Mouse (Mus musculus) kidney, embryonic 14.5 days (tissue): Measurements from ENCODE around the gene Rsbn1l. TPM values are rescaled to one million over a fixed set of nuclear protein-coding genes. Genes with fewer than 3 reads are reported as not detected.

Experiments used
- ATAC-seq: fragments of 200-750 bp; cut with Nextera tagmentation; 2 replicates; pipeline ENCODE4 v1.8.0; 2017; ENCODE audit warnings: moderate number of reproducible peaks, mild to moderate bottlenecking, moderate TSS enrichment, moderate library complexity; ENCODE audit not compliant: low FRiP score, low TSS enrichment
- H3K27ac ChIP-seq: fragments of 300-500 bp; sonication (generic); 2 replicates; pipeline ENCODE4 v1.5.1; 2014; ENCODE audit warnings: low read depth, mild to moderate bottlenecking, low read length, moderate library complexity, mixed read lengths
- H3K27me3 ChIP-seq: fragments of 300-500 bp; sonication (generic); 2 replicates; pipeline ENCODE4 v1.6.1; 2014; ENCODE audit warnings: mild to moderate bottlenecking, low read length; ENCODE audit not compliant: control insufficient read depth, insufficient read depth
- H3K36me3 ChIP-seq: fragments of 300-500 bp; sonication (generic); 2 replicates; pipeline ENCODE4 v1.6.1; 2014; ENCODE audit warnings: low read length, mixed read lengths; ENCODE audit not compliant: control insufficient read depth, insufficient read depth
- H3K4me1 ChIP-seq: fragments of 300-500 bp; sonication (generic); 2 replicates; pipeline ENCODE4 v1.6.1; 2014; ENCODE audit warnings: low read length, mixed read lengths; ENCODE audit not compliant: control insufficient read depth, insufficient read depth
- H3K4me2 ChIP-seq: fragments of 300-500 bp; sonication (generic); replicated peaks from 2 replicates; pipeline ENCODE4 v1.6.1; 2014; ENCODE audit warnings: low read depth, mild to moderate bottlenecking, low read length
- H3K4me3 ChIP-seq: fragments of 300-500 bp; sonication (generic); 2 replicates; pipeline ENCODE4 v1.5.1; 2014; ENCODE audit warnings: mild to moderate bottlenecking, low read length
- H3K9ac ChIP-seq: fragments of 300-500 bp; sonication (generic); 2 replicates; pipeline ENCODE4 v1.6.1; 2014; ENCODE audit warnings: low read depth, mild to moderate bottlenecking, low read length, moderate library complexity
- H3K9me3 ChIP-seq: fragments of 300-500 bp; sonication (generic); 2 replicates; pipeline ENCODE4 v1.6.1; 2016; ENCODE audit warnings: low read length; ENCODE audit not compliant: control insufficient read depth
- WGBS: fragments of 180-500 bp; shearing (Covaris S2); extraction: QIAGEN DNeasy Blood & Tissue Kit; methylation state at CpG from one replicate; pipeline ENCODE4 v1.1.7; 2014; 5-methylcytosine and 5-hydroxymethylcytosine counted together
- polyA plus RNA-seq: library from polyadenylated mRNA; unstranded; fragments of >200 nt; fragmentation: Nextera tagmentation; extraction: Ambion mirVana; gene quantifications from 2 replicates; pipeline ENCODE4 v1.2.1, GENCODE M21; 2014

The Rsbn1l gene
- 9.3 and 9.8 TPM in 2 replicates for polyA plus RNA-seq

GRCm38 (mm10) chr5:20956298-20956697 is at the start of gene Rsbn1l:
Gene Rsbn1l, minus strand, starts transcription at chr5:20956398.
- Histone ChIP-seq H3K9ac (no peak within 1 kb of the TSS), H3K27ac (no peak within 1 kb of the TSS), H3K4me2 (no peak within 1 kb of the TSS), H3K36me3 (no peaks in the 10 kb centered on the region), H3K9me3 (peaks cover 9% of the 10 kb centered on the region; the same call in 1 of the 2 replicates), H3K4me1 (no peaks in the 10 kb centered on the region), H3K4me3 (no peak within 1 kb of the TSS), H3K27me3 (no peaks in the 10 kb centered on the region)
- 97% methylated on average over 3 of the region's 3 CpGs for WGBS
- ATAC-seq: no peak

GRCm38 (mm10) chr5:21002723-21003122 is 46.5 kb upstream of the Rsbn1l start:
- no peaks in the 10 kb centered on the region for H3K27me3 ChIP-seq
- H3K4me3 ChIP-seq: no peak overlapping the region
- H3K9me3 ChIP-seq: peaks cover 4% of the 10 kb centered on the region
- no peaks in the 10 kb centered on the region for H3K4me1 ChIP-seq
- no peak for ATAC-seq
- H3K36me3 ChIP-seq: peaks cover 65% of the 10 kb centered on the region
- H3K27ac ChIP-seq: no peak overlapping the region
- 93% methylated on average over 6 of the region's 6 CpGs for WGBS
- no peak overlapping the region for H3K4me2 ChIP-seq
- H3K9ac ChIP-seq: no peak overlapping the region

DNA sequence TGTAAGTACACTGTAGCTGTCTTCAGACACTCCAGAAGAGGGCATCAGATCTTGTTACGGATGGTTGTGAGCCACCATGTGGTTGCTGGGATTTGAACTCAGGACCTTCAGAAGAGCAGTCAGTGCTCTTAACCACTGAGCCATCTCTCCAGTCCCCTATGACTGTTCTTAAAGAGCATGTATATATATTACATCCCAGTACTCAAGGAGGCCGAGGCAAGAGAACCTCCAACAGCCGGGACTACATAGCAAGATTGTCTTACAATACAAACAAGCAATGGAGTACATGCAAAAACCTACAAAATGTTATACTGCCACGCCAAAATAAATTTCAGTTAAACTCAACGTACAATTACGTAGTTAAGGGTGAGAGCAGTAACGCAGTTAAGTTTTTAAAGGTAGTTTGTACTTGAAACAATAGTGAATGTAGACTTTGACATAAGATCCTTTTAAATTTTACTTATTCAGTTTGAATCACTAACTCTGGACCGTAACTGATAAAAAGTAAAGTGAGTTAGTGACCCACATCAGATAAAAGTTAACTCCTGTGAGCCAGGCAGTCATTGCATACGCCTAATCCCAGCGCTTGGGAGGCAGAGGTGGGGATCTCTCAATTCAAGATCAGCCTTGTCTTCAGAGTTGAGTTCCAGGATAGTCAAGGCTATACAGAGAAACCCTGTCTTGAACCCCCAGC is 45.6 kb upstream of the Rsbn1l start:
- H3K27me3 ChIP-seq: no peaks in the 10 kb centered on the region
- H3K4me3 ChIP-seq: no peak overlapping the region
- ATAC-seq: no peak
- peaks cover 4% of the 10 kb centered on the region for H3K9me3 ChIP-seq
- no peak overlapping the region for H3K27ac ChIP-seq
- H3K9ac ChIP-seq: no peak overlapping the region
- no peaks in the 10 kb centered on the region for H3K4me1 ChIP-seq
- no peak overlapping the region for H3K4me2 ChIP-seq
- WGBS: 89% methylated on average over 10 of the region's 10 CpGs
- H3K36me3 ChIP-seq: peaks cover 71% of the 10 kb centered on the region

GRCm38 (mm10) chr5:20998427-20998826 is 42.2 kb upstream of the Rsbn1l start:
- Histone ChIP-seq H3K4me1 (no peaks in the 10 kb centered on the region), H3K9ac (no peak overlapping the region), H3K36me3 (peaks cover 86% of the 10 kb centered on the region), H3K4me3 (no peak overlapping the region), H3K4me2 (no peak overlapping the region), H3K9me3 (peaks cover 4% of the 10 kb centered on the region), H3K27me3 (no peaks in the 10 kb centered on the region), H3K27ac (no peak overlapping the region)
- no peak for ATAC-seq
- WGBS: 94% methylated on average over 6 of the region's 6 CpGs

GRCm38 (mm10) chr5:20997555-20997954 is 41.4 kb upstream of the Rsbn1l start:
- H3K4me1 ChIP-seq: no peaks in the 10 kb centered on the region
- H3K27ac ChIP-seq: no peak overlapping the region
- 93% methylated on average over 6 of the region's 6 CpGs for WGBS
- H3K9ac ChIP-seq: no peak overlapping the region
- H3K27me3 ChIP-seq: no peaks in the 10 kb centered on the region
- ATAC-seq: no peak
- no peak overlapping the region for H3K4me2 ChIP-seq
- H3K4me3 ChIP-seq: no peak overlapping the region
- peaks cover 4% of the 10 kb centered on the region for H3K9me3 ChIP-seq
- peaks cover 79% of the 10 kb centered on the region for H3K36me3 ChIP-seq

- Histone ChIP-seq H3K4me2 (no peak overlapping the region), H3K9me3 (no peaks in the 10 kb centered on the region), H3K27ac (no peak overlapping the region), H3K4me1 (no peaks in the 10 kb centered on the region), H3K36me3 (peaks cover 59% of the 10 kb centered on the region), H3K4me3 (no peak overlapping the region), H3K9ac (no peak overlapping the region), H3K27me3 (no peaks in the 10 kb centered on the region)
- ATAC-seq: no peak
- 94% methylated on average over 8 of the region's 8 CpGs for WGBS
Measured at GRCm38 (mm10) chr5:20990062-20990809, 34.0 kb upstream of the Rsbn1l start.

DNA sequence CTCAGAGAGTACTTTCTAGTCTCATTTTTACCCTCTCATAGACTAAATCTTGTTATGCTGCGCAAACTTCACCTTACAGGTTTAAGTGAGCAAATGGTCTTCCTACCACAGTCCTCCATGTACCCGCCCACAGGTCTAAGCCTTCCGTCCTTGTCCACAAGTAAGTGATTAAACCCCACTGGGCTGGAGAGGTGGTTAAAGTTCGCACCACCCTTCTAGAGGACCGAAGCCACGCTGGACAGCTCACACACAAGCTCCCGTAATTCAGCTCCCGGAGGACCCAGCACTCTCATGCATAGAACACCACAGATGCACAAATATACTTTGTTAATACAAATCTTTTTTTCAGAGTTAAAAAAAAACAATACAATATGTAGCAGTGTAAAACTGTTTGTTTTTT is 30.1 kb upstream of the Rsbn1l start:
- 0 out of 2 replicates have a peak, but pooled peaks cover 2% of the 10 kb centered on the region for H3K9me3 ChIP-seq
- H3K36me3 ChIP-seq: peaks cover 46% of the 10 kb centered on the region
- WGBS: 93% methylated on average over 8 of the region's 8 CpGs
- no peak overlapping the region for H3K9ac ChIP-seq
- H3K4me3 ChIP-seq: no peak overlapping the region
- no peaks in the 10 kb centered on the region for H3K27me3 ChIP-seq
- H3K4me2 ChIP-seq: no peak overlapping the region
- H3K27ac ChIP-seq: no peak overlapping the region
- no peak for ATAC-seq
- H3K4me1 ChIP-seq: no peaks in the 10 kb centered on the region

GRCm38 (mm10) chr5:20983505-20983904 is 27.3 kb upstream of the Rsbn1l start:
- H3K9ac ChIP-seq: no peak overlapping the region
- H3K4me2 ChIP-seq: no peak overlapping the region
- H3K4me3 ChIP-seq: no peak overlapping the region
- H3K27me3 ChIP-seq: no peaks in the 10 kb centered on the region
- H3K27ac ChIP-seq: no peak overlapping the region
- ATAC-seq: no peak
- 0 out of 2 replicates have a peak, but pooled peaks cover 2% of the 10 kb centered on the region for H3K9me3 ChIP-seq
- peaks cover 24% of the 10 kb centered on the region; the same call in 1 of the 2 replicates for H3K36me3 ChIP-seq
- H3K4me1 ChIP-seq: no peaks in the 10 kb centered on the region

DNA sequence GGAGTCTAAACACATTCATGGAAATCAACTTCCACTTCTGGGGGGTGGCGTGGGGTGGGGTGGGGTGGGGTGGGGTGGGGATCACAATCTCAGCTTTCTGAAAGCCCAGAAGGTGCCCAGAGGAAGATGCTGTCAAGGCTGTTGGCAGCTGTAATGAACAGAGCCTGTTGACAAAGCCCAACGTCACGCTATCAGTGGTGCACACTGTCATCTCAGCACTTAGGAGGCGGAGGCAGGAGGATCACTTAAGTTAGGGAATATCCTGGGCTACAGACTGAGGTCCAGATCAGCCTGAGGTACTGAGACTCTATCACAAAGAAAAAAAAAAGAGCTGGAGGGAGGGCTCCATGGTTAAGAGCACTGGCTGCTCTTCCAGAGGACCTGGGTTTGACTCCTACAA is 18.5 kb upstream of the Rsbn1l start:
- no peak overlapping the region for H3K27ac ChIP-seq
- H3K27me3 ChIP-seq: no peaks in the 10 kb centered on the region
- H3K4me3 ChIP-seq: no peak overlapping the region
- H3K9ac ChIP-seq: no peak overlapping the region
- no peak; the same call in 1 of the 2 replicates for ATAC-seq
- no peaks in the 10 kb centered on the region for H3K36me3 ChIP-seq
- H3K9me3 ChIP-seq: no peaks in the 10 kb centered on the region
- H3K4me2 ChIP-seq: no peak overlapping the region
- H3K4me1 ChIP-seq: no peaks in the 10 kb centered on the region
- WGBS: 83% methylated on average over 4 of the region's 4 CpGs
